Mouse (Mus musculus) kidney, adult 11 months (tissue): ENCODE measurements around the gene Ube2a.
"Not testable (repeated sequence)": the region's sequence is repeated elsewhere in the genome, so short reads cannot be mapped to it uniquely, and the experiment has no call there.

Experiments used
- DNase-seq: peaks from one replicate; pipeline ENCODE4 v3.0.0; 2022

Gene Ube2a

GRCm38 (mm10) chrX:36873765-36874164 lies at the start of gene Ube2a, which contains the start of gene C330007P06Rik:
Gene Ube2a, plus strand, starts transcription at chrX:36873900.
Gene C330007P06Rik, minus strand, starts transcription at chrX:36874111.
- DNase-seq = no peak

GRCm38 (mm10) chrX:36823932-36824711 lies 49.6 kb upstream of the Ube2a start:
- no peak for DNase-seq

DNA sequence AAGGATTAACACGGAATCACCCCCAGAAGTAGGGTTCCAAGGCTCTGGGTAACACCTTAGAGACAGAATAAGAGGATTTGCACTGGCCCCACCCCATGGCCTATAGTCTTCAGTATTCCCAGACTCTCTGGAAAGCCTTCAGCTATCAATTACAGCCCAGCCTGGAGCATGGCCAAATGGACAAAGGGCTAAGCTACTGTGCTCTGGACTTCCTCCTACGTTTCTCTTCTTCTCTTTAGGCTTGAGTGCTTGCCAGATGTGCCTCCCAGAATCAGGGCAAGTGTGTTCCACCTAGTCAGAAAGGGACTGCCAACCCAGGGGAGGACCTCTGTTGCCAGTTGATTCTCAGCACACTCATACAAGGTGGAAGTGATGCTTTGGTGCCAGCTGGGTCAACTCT lies 48.7 kb upstream of the Ube2a start:
- peak; percentile 76 for DNase-seq

GRCm38 (mm10) chrX:36826873-36827272 lies 46.8 kb upstream of the Ube2a start:
- no peak for DNase-seq

DNA sequence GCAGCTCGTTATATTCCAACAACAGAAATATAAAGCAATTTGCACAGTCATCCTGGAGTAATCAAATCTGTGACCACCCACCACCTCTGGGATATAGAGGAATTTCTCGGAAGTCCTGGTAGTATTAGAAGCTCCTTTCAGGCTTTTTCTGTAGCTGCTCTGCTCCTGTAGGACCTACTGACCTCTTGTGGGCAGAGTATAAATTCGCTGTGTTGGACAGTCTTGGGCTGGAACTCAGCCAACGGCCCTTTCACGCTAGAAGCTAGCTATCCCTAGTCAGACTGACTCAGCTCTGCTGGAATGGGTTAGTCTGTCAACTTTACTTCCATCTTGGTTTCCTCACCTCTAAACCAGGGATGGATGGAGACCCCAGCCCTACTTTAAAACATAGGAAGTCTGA lies 43.4 kb upstream of the Ube2a start:
- peak; percentile 67 for DNase-seq

DNA sequence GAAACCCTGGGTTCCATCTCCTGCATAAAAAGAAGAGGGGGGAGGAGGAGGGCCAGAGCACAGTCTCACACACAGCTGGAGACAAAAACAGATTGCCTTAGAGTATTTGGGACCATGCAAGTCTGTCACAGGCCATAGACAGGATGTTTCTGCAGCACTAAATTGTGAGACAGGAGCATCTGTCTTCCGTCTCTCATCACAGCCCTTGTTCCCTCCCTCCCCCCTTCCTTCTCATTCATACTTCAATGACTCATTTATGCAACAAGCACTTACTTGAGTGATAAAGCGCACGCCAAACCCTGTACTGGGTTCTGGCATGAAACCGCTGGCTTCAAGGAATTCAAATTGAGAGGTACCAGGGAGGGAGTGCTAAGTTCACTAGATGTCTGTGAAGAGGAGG lies 42.1 kb upstream of the Ube2a start:
- DNase-seq = no peak

DNA sequence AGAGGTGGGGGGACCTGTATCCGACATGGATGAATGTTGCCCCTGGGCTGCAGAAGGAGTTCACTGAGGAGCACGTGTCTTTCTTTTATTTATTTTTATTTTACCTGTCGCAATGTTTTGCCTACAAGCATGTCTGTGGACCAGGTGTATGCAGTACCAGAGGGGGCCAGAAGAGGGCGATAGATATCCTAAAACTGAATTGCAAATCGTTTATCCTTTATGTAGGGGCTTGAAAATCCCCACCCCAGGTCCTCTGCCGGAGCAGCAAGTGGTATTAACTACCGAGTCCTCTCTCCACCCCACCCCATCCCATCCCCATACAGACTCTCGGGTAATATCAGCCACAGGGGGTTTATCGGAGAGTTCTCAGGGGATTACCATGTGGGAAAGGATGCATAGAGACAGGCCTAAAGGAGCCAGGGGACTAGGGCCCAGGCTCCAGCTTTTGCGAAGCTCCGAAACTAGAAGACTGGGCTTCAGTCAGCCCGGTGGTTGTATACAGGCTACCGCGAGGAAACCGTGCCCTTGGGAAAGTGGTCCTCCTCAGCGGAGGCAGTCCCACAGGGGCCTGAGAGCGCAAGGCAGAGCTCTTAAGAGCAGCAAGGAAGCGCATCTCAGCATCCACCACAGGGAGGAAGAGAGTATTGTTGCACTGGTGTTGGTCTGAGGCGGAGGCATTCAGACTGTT lies 40.2 kb upstream of the Ube2a start:
- DNase-seq = peak; percentile 43

GRCm38 (mm10) chrX:36837069-36837676 lies 36.5 kb upstream of the Ube2a start:
- DNase-seq = no peak

DNA sequence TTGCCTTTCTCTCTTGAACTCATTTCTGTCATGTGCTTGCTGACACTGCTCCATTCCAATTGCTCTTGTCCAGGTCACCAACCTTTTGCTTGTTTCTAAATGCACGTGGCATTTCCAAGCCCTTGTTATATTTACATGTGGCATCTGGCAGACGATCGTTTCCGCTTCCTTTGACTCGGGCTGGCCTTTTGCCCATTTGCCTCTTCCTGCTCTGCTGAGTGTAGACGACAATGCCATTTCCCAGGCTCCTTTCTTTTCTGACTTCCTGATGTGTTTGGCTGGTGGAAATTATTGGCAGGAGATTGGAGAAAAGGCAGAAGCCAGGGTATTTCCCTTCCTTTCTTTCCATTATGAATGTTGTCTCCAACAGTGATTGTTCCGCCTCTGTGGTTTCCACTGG lies 34.3 kb upstream of the Ube2a start:
- DNase-seq = peak; percentile 43

- no peak for DNase-seq
Measured at GRCm38 (mm10) chrX:36841698-36842097, 32.0 kb upstream of the Ube2a start.

GRCm38 (mm10) chrX:36843346-36843990 lies 30.2 kb upstream of the Ube2a start:
- no peak for DNase-seq

DNA sequence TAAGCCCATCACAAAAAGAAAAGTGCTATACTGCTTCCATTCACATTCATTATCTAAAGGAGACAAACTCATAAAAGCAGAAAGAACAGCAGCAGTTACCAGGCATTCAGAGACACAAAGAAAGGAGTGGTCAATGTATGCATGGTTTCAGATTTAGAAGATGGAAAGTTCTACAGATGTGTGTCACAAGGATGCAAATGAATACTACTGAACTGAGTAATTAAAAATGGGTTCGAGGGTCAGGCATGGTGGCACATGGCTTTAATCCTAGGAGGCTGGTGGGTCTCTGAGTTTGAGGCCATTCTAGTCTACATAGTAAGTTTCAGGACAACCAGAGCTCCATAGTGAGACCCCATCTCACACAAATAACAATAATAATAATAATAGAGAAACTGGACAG lies 26.5 kb upstream of the Ube2a start:
- DNase-seq = no peak

GRCm38 (mm10) chrX:36852631-36853030 lies 21.1 kb upstream of the Ube2a start:
- no peak for DNase-seq

DNA sequence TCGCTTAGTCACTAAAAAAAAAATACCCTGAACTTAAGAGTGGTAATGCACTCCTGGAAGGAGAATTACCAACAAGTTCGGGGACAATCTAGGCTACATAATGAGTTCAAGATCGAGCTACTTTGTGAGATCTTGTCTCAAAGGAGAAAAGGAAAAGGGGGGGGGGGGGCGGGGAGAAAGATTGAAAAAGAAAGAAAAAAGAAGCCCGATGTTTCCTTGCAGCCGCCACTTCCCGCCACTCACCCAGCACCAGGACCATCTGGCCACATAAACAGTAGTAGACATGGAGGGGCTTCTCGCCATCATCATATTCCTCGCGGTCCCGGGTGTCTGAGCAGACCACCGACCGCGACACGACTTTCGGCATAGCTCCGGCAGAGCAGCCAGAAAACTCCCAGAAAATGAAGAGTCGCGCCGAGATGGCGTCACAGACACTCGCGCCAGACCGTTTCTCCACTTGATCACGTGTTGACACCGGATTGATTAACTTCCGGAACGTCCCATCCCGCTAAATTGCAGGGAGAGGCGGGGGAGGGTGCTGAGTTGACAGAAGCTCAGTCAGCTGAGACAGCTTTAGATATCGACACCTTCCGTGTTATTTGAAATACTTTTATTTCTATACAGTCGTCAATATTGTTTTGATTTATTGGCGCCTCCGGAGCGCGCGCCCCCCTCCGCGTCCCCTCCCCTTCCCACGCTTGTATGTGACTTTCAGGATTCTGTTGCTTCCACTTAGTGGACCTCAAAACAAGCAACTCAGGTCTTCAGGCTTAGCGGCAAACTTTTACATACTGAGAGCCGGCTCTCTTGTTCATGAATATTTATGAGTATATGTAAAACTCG lies 9.7 kb upstream of the Ube2a start:
- peak; percentile 83 for DNase-seq

DNA sequence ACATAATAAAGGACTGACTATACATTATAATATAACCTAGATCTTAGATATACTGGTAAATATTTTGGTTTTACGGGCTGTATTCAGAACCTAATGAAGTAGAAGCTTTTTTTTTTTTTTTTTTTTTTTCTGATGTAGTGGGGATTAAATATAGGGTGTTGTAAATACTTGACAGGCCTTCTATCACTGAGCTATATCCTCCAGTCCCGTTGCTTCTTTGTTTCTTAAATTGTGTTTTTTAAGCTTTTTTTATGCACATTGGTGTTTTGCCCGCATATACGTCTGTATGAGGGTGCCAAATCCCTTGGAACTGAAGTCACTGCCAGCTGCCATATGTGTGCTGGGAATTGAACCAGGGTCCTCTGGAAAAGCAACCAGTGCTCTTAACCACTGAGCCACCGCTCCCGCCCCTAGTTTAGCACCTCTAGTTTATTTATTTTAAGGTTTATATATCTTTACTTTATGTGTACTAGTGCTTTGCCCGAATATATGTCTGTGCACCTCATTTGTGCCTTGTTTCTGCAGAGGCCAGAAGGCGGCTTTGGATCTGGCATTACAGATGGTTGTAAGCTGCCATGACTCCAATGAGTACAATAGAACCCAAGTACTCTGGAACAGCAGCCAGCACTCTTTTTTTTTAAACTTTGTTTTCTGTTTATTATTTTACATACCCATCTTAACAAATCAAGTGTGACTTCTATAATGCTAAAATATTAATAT lies 8.9 kb upstream of the Ube2a start:
- DNase-seq = no peak

GRCm38 (mm10) chrX:36870372-36870771 lies 3.3 kb upstream of the Ube2a start:
- no peak for DNase-seq

DNA sequence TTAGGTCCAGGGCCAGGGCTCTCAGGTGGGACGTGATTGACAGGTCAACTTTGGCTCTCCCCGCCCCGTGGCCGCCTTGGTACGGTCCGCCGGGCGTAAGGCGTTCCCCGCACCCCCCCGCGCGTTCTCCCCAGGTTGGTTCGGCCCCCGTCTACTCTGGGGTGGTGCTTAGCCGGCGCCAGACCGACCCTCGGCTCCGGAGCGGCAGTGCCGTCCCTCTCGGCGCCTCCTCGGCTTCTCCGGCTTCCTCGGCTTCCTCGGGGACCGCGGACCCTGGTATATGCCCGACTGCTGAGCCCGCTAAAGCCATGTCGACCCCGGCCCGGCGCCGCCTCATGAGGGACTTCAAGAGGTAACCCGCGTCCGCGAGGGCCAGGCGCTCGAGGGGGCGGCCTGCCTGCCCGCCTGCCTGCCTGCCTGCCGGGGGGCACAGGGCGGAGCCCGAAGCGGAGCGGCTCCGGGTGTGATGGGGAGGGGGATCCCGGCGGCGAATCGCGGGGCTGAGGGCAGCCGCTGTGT lies 537 bp downstream of the Ube2a start:
- peak; percentile 90 for DNase-seq

- no peak for DNase-seq
Measured at GRCm38 (mm10) chrX:36874704-36875128, 1.0 kb downstream of the Ube2a start.

DNA sequence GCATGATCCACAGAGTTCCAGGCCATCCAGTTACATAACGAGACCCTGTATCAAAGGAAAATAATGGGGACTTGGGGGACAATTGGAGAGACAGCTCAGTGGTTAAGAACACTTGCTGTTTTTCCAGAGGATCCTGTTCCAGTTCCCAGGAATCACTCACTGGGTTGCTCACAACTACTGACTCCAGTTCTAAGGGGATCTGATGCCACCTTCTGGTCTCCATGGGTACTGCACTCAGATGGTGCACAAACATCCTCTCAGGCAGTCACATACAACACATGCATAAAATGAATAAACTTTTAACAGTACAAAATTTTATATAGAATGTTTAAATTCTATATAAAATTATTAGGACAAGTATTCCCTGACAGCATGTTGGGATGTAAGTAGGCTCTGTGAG lies 11.0 kb downstream of the Ube2a start:
- no peak for DNase-seq

GRCm38 (mm10) chrX:36898931-36899330 lies 25.2 kb downstream of the Ube2a start:
- DNase-seq = not testable (repeated sequence)

GRCm38 (mm10) chrX:36901655-36902054 lies 28.0 kb downstream of the Ube2a start:
- no peak for DNase-seq
